Mouse (Mus musculus) cerebellum, adult 2 months (tissue): ENCODE measurements around the gene Cd82.

Source experiments
- CTCF ChIP-seq: fragments of 200-500 bp; IDR thresholded peaks from 2 replicates; pipeline ENCODE4 v1.5.1; 2011; ENCODE audit warnings: low read depth, mild to moderate bottlenecking, control low read depth, low read length, moderate library complexity, borderline replicate concordance; ENCODE audit not compliant: insufficient read depth
- POLR2A ChIP-seq: fragments of 200-500 bp; IDR thresholded peaks from 2 replicates; pipeline ENCODE4 v1.6.1; 2011; ENCODE audit warnings: low read length, control low read depth, borderline replicate concordance; ENCODE audit not compliant: insufficient read depth

DNA sequence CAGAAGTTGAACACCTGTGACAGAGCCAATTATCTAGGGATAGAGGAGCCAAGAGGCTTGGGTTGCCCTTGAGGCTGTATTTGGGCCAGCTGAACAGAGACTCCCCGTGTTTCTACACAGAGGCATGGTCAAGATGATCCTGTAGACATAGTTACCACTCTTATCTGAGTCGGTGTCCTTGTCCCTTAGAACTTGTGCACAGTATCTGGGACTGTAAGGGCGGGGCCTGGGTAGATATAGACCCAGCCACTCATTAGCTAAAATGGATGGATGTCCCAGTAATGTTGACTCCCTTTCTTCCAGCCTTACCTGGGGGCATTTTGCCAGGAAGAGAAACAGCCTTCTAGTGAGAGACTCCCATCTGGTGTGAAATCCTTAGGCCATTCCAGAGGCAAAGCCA, 3.4 kb upstream of the Cd82 start:
- no peak for TF ChIP-seq CTCF
- no peak for TF ChIP-seq POLR2A
